Mouse (Mus musculus): ENCODE results near the gene Ncs1. TPM values are rescaled to one million over a fixed set of nuclear protein-coding genes. Genes with fewer than 3 reads are reported as not detected.

Ncs1 gene
- total and polyA plus RNA-seq, 3 experiments, result 0.04 TPM; not detected in 2

DNA sequence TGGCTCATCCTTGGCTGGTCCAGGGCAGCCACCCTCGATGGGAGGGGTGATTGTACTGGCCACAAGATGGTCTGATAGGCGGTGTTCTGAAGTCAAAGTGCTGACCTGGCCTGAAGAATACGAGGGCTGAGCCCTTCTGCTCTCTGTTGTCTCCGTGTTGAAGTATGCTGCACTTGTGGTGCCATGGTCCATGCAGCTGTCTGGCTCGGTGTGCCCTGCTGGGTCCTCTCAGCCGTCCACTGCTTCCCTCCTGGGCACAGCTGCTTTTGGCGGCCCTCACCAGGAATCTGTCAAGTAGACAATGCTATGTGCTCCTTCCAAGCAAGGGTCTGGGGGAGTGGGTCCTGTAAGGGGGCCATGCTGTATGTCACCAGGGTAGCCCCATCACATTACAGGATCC, 24.8 kb upstream of the Ncs1 start:
- Histone ChIP-seq H3K27ac (ENCODE audit: insufficient read depth, low read depth) (no peak overlapping the region), H3K79me2 (replicated peaks; ENCODE audit: control insufficient read depth, extremely low read depth, insufficient read depth, poor library complexity, severe bottlenecking) (no peaks in the 10 kb centered on the region), H3K36me3 (replicated peaks in 1 of 2; ENCODE audit: control insufficient read depth in 1 of 2, insufficient read depth in 1 of 2, low read length in 1 of 2) (peaks cover 7 to 31% of the 10 kb centered on the region in 2 experiments), H3K4me1 (ENCODE audit: control insufficient read depth in 1 of 2, insufficient read depth in 2 of 2) (no peaks in the 10 kb centered on the region), H3K9me3 (replicated peaks; ENCODE audit: low read length) (no peaks in the 10 kb centered on the region), H3K4me3 (replicated peaks in 1 of 3; ENCODE audit: low read depth in 2 of 3, low read length in 2 of 3, poor library complexity in 1 of 3) (no peak overlapping the region), H3K4me2 (ENCODE audit: insufficient read depth, low read depth, poor library complexity, severe bottlenecking) (no peak overlapping the region), H3K9ac (ENCODE audit: insufficient read depth, low read depth) (no peak overlapping the region), H3K27me3 (replicated peaks) (no peaks in the 10 kb centered on the region)
- no peak for DNase-seq (ENCODE audit: extremely low read depth)
- in situ Hi-C loops (cut with MboI; ENCODE audit: low pct_ligation_motif_present, low pct_unique_long_range_greater_than_20kb, low sequenced_read_pairs) (no loop called here), dilution Hi-C loops (cut with MboI; ENCODE audit: extremely low pct_ligation_motif_present, extremely low pct_unique_long_range_greater_than_20kb, low sequenced_read_pairs) (no loop called here)
- TF ChIP-seq MAZ (IDR thresholded peaks at IDR 0.05; ENCODE audit: low read depth, low read length) (no peak), RAD21 (IDR thresholded peaks at IDR 0.05; ENCODE audit: low read depth, low read length) (no peak), MAX (IDR thresholded peaks at IDR 0.05; ENCODE audit: low read length) (no peak), CHD2 (IDR thresholded peaks at IDR 0.05; ENCODE audit: low read length) (no peak), TCF12 (IDR thresholded peaks at IDR 0.05; ENCODE audit: low read depth, low read length) (no peak), KAT2A (IDR thresholded peaks at IDR 0.05; ENCODE audit: insufficient replicate concordance, low read length) (no peak), HCFC1 (IDR thresholded peaks at IDR 0.05; ENCODE audit: low read depth, low read length) (no peak)

GRCm38 (mm10) chr2:31221582-31221981, 24.0 kb upstream of the Ncs1 start:
- in situ Hi-C loops (cut with MboI; ENCODE audit: low pct_ligation_motif_present, low pct_unique_long_range_greater_than_20kb, low sequenced_read_pairs) (no loop called here), dilution Hi-C loops (cut with MboI; ENCODE audit: extremely low pct_ligation_motif_present, extremely low pct_unique_long_range_greater_than_20kb, low sequenced_read_pairs) (no loop called here)
- H3K36me3 ChIP-seq (replicated peaks in 1 of 2; ENCODE audit: control insufficient read depth in 1 of 2, insufficient read depth in 1 of 2, low read length in 1 of 2), result peaks cover 3 to 23% of the 10 kb centered on the region in 2 experiments
- H3K4me1 ChIP-seq (ENCODE audit: control insufficient read depth in 1 of 2, insufficient read depth in 2 of 2), result no peaks in the 10 kb centered on the region
- H3K4me3 ChIP-seq (replicated peaks in 1 of 3; ENCODE audit: low read depth in 2 of 3, low read length in 2 of 3, poor library complexity in 1 of 3), result no peak overlapping the region
- no peak for DNase-seq (ENCODE audit: extremely low read depth)
- no peaks in the 10 kb centered on the region for H3K79me2 ChIP-seq (replicated peaks; ENCODE audit: control insufficient read depth, extremely low read depth, insufficient read depth, poor library complexity, severe bottlenecking)
- H3K4me2 ChIP-seq (ENCODE audit: insufficient read depth, low read depth, poor library complexity, severe bottlenecking), result no peak overlapping the region
- no peak for TF ChIP-seq KAT2A (IDR thresholded peaks at IDR 0.05; ENCODE audit: insufficient replicate concordance, low read length)
- no peak for TF ChIP-seq MYC (IDR thresholded peaks at IDR 0.05; ENCODE audit: low read depth, low read length)
- no peak for TF ChIP-seq UBTF (IDR thresholded peaks at IDR 0.05; ENCODE audit: low read depth, low read length)
- TF ChIP-seq IRF4 (IDR thresholded peaks at IDR 0.05; ENCODE audit: low read depth, low read length), result no peak
- no peak for TF ChIP-seq POLR2AphosphoS2 (IDR thresholded peaks at IDR 0.05; ENCODE audit: low read depth, low read length)
- no peak for TF ChIP-seq MAFK (IDR thresholded peaks at IDR 0.05; ENCODE audit: insufficient replicate concordance, low read length)
- TF ChIP-seq BHLHE40 (IDR thresholded peaks at IDR 0.05; ENCODE audit: low read depth, low read length), result no peak
- TF ChIP-seq GABPA (IDR thresholded peaks at IDR 0.05; ENCODE audit: insufficient replicate concordance, low read depth, low read length), result no peak
- no peak for TF ChIP-seq SIN3A (IDR thresholded peaks at IDR 0.05; ENCODE audit: low read length)
- no peak for TF ChIP-seq TCF12 (IDR thresholded peaks at IDR 0.05; ENCODE audit: low read depth, low read length)
- no peak for TF ChIP-seq MXI1 (IDR thresholded peaks at IDR 0.05; ENCODE audit: low read depth, low read length)
- TF ChIP-seq MAZ (IDR thresholded peaks at IDR 0.05; ENCODE audit: low read depth, low read length), result no peak
- no peak for TF ChIP-seq ETS1 (conservative IDR thresholded peaks at IDR 0.05; ENCODE audit: low read depth, low read length)
- TF ChIP-seq USF1 (IDR thresholded peaks at IDR 0.05; ENCODE audit: low read depth, low read length), result no peak
- TF ChIP-seq RCOR1 (conservative IDR thresholded peaks at IDR 0.05; ENCODE audit: low read depth, low read length), result no peak
- no peak for TF ChIP-seq MEF2A (IDR thresholded peaks at IDR 0.05; ENCODE audit: borderline replicate concordance, low read depth, low read length)
- H3K9ac ChIP-seq (ENCODE audit: insufficient read depth, low read depth), result no peak overlapping the region
- peaks cover 3% of the 10 kb centered on the region for H3K9me3 ChIP-seq (replicated peaks; ENCODE audit: low read length)
- no peak overlapping the region for H3K27ac ChIP-seq (ENCODE audit: insufficient read depth, low read depth)
- peaks cover 3% of the 10 kb centered on the region for H3K27me3 ChIP-seq (replicated peaks)
